Mouse (Mus musculus): ENCODE data around the gene Hif1an.

The Hif1an gene

GRCm38 (mm10) chr19:44562652-44563206, at the start of gene Hif1an:
TSS of gene Hif1an (plus strand) at chr19:44562850.
- DNase-seq = peak; percentile 95

GRCm38 (mm10) chr19:44513054-44513833, 49.4 kb upstream of the Hif1an start:
- DNase-seq = peak; percentile 34

GRCm38 (mm10) chr19:44513921-44514482, 48.6 kb upstream of the Hif1an start:
- peak; percentile 34 for DNase-seq

GRCm38 (mm10) chr19:44514521-44515451, 47.9 kb upstream of the Hif1an start:
- DNase-seq = no peak

GRCm38 (mm10) chr19:44515769-44516168, 46.9 kb upstream of the Hif1an start:
- no peak for DNase-seq

GRCm38 (mm10) chr19:44517996-44518768, 44.5 kb upstream of the Hif1an start:
- DNase-seq = peak; percentile 80

- peak; percentile 32 for DNase-seq
Measured at GRCm38 (mm10) chr19:44519152-44519551, 43.5 kb upstream of the Hif1an start.

GRCm38 (mm10) chr19:44525551-44526205, 37.0 kb upstream of the Hif1an start:
- peak; percentile 63 for DNase-seq

GRCm38 (mm10) chr19:44530018-44530417, 32.6 kb upstream of the Hif1an start:
- no peak for DNase-seq

- no peak for DNase-seq
Measured at GRCm38 (mm10) chr19:44535376-44535775, 27.3 kb upstream of the Hif1an start.

GRCm38 (mm10) chr19:44537416-44537815, 25.2 kb upstream of the Hif1an start:
- no peak for DNase-seq

GRCm38 (mm10) chr19:44542694-44543178, 19.9 kb upstream of the Hif1an start:
- DNase-seq = no peak

GRCm38 (mm10) chr19:44544372-44544771, 18.3 kb upstream of the Hif1an start:
- no peak for DNase-seq

GRCm38 (mm10) chr19:44544775-44545174, 17.9 kb upstream of the Hif1an start:
- DNase-seq = peak; percentile 81

GRCm38 (mm10) chr19:44545321-44546041, 17.2 kb upstream of the Hif1an start, which contains the start of gene Sec31b:
TSS of gene Sec31b (minus strand) at chr19:44545864.
- DNase-seq = no peak

GRCm38 (mm10) chr19:44552731-44553130, 9.9 kb upstream of the Hif1an start, which contains the start of gene Gm20538:
TSS of gene Gm20538 (minus strand) at chr19:44552831.
- DNase-seq = no peak

- no peak for DNase-seq
Measured at GRCm38 (mm10) chr19:44553286-44553685, 9.4 kb upstream of the Hif1an start.

- DNase-seq = no peak
Measured at GRCm38 (mm10) chr19:44554490-44554860, 8.2 kb upstream of the Hif1an start.

GRCm38 (mm10) chr19:44554861-44555590, 7.6 kb upstream of the Hif1an start, which contains the start of gene Ndufb8:
TSS of gene Ndufb8 (minus strand) at chr19:44555440.
- peak; percentile 93 for DNase-seq

GRCm38 (mm10) chr19:44564006-44564405, 1.4 kb downstream of the Hif1an start:
- DNase-seq = no peak
